In genomic region chr11:6405591-6406081, GRCm38 (mm10) we compare ENCODE assay signal across 8 mouse cellular contexts. TPM values are rescaled to one million over a fixed set of nuclear protein-coding genes. Genes with fewer than 3 reads are reported as not detected.
DNase-seq lines count a peak whose midpoint lies in the region; ATAC-seq and TF ChIP-seq lines count a peak whose summit lies in the region.

No protein-coding gene starts in this region.

- peaks cover 4% of the 10 kb centered on the region; the same call in 1 of the 2 replicates for H3K4me1 ChIP-seq in forebrain, embryonic 15.5 days
- peaks cover 5% of the 10 kb centered on the region; the same call in 1 of the 2 replicates for H3K4me1 ChIP-seq in hindbrain, postnatal 0 days (ENCODE audit: insufficient read depth, low read length)
- 0 out of 2 replicates have a peak, but pooled peaks cover 7% of the 10 kb centered on the region for H3K4me1 ChIP-seq in midbrain, embryonic 13.5 days (replicated peaks)

- H3K4me3 ChIP-seq in forebrain, embryonic 15.5 days, result no peak overlapping the region
- no peak overlapping the region for H3K4me3 ChIP-seq in hindbrain, postnatal 0 days (ENCODE audit: low read length)
- H3K4me3 ChIP-seq in midbrain, embryonic 13.5 days (replicated peaks), result no peak overlapping the region

- H3K36me3 ChIP-seq in forebrain, embryonic 15.5 days, result peaks cover 60% of the 10 kb centered on the region
- peaks cover 48% of the 10 kb centered on the region; the same call in 1 of the 2 replicates for H3K36me3 ChIP-seq in hindbrain, postnatal 0 days (ENCODE audit: insufficient read depth, low read length)
- H3K36me3 ChIP-seq in midbrain, embryonic 13.5 days, result peaks cover 63% of the 10 kb centered on the region

- 84% methylated on average over 4 of the region's 4 CpGs for WGBS in forebrain, embryonic 15.5 days
- WGBS in hindbrain, postnatal 0 days, result 68% methylated on average over 4 of the region's 4 CpGs
- 93% methylated on average over 4 of the region's 4 CpGs for WGBS in midbrain, embryonic 13.5 days

- H3K27ac ChIP-seq in forebrain, embryonic 15.5 days (replicated peaks), result peak overlapping the region; percentile 56
- H3K27ac ChIP-seq in hindbrain, postnatal 0 days, result peak overlapping the region; percentile 74
- H3K27ac ChIP-seq in midbrain, embryonic 13.5 days, result peak overlapping the region; percentile 44

- peak; percentile 67 for DNase-seq in kidney, adult 18-20 months
- no peak for DNase-seq in kidney, adult 11 months
- DNase-seq in adrenal gland, postnatal 14 days, result peak; percentile 72
- DNase-seq in hindbrain, postnatal 0 days (ENCODE audit: low spot score), result no peak
- no peak for DNase-seq in left cerebral cortex, postnatal 14 days (ENCODE audit: low spot score in 2 of 2)
- no peak for DNase-seq in adipocyte (ENCODE audit: low spot score)

- H3K9ac ChIP-seq in forebrain, embryonic 15.5 days (replicated peaks), result no peak overlapping the region
- H3K9ac ChIP-seq in hindbrain, postnatal 0 days (replicated peaks; ENCODE audit: low read length), result 0 out of 2 replicates have a peak overlapping the region, but pooled peaks have one; percentile 24
- H3K9ac ChIP-seq in midbrain, embryonic 13.5 days (replicated peaks), result no peak overlapping the region

- intact Hi-C loops in left cerebral cortex, postnatal 14 days (cut with DNase I), result no loop called here

- H3K27me3 ChIP-seq in forebrain, embryonic 15.5 days, result no peaks in the 10 kb centered on the region
- no peaks in the 10 kb centered on the region for H3K27me3 ChIP-seq in hindbrain, postnatal 0 days (ENCODE audit: insufficient read depth, low read length)
- H3K27me3 ChIP-seq in midbrain, embryonic 13.5 days, result no peaks in the 10 kb centered on the region

- no peaks in the 10 kb centered on the region for H3K9me3 ChIP-seq in forebrain, embryonic 15.5 days
- H3K9me3 ChIP-seq in hindbrain, postnatal 0 days (ENCODE audit: low read length), result no peaks in the 10 kb centered on the region
- no peaks in the 10 kb centered on the region for H3K9me3 ChIP-seq in midbrain, embryonic 13.5 days

- TF ChIP-seq CTCF in hindbrain, postnatal 0 days (IDR thresholded peaks at IDR 0.05; ENCODE audit: low read depth), result no peak

- no peak for ATAC-seq in forebrain, embryonic 15.5 days (replicated peaks)
- ATAC-seq in hindbrain, postnatal 0 days, result 0 out of 2 replicates have a peak, but pooled peaks have one; percentile 11
- ATAC-seq in midbrain, embryonic 13.5 days, result no peak

- no peak overlapping the region for H3K4me2 ChIP-seq in forebrain, embryonic 15.5 days (replicated peaks)
- H3K4me2 ChIP-seq in hindbrain, postnatal 0 days (ENCODE audit: low read depth, low read length), result no peak overlapping the region
- H3K4me2 ChIP-seq in midbrain, embryonic 13.5 days (replicated peaks), result no peak overlapping the region

RNA-seq across cellular contexts. Expression of gene Ppia, which starts 9.6 kb away (rescaled TPM):
- 1,829 and 1,894 TPM in 2 replicates for total RNA-seq in adrenal gland, postnatal 14 days (2021)
- polyA plus RNA-seq in forebrain, embryonic 15.5 days (2015; fragmentation: Nextera tagmentation; extraction: Ambion mirVana), result 3,682 and 3,685 TPM in 2 replicates
- total RNA-seq in hindbrain, postnatal 0 days (2014; rRNA removed), result 2,267 and 2,460 TPM in 2 replicates
- 5,475 and 5,597 TPM in 2 replicates for polyA plus RNA-seq in hindbrain, postnatal 0 days (2015; fragmentation: Nextera tagmentation; extraction: Ambion mirVana)
- 3,782 and 3,914 TPM in 2 replicates for polyA plus RNA-seq in midbrain, embryonic 13.5 days (2015; fragmentation: Nextera tagmentation; extraction: Ambion mirVana)
- total RNA-seq in left cerebral cortex, postnatal 14 days (2021), result 1,000 to 10,000 TPM; 2,019 to 2,143 TPM

RNA-seq across cellular contexts. Expression of gene Zmiz2, which starts 16.8 kb away (rescaled TPM):
- 44.7 and 51.3 TPM in 2 replicates for total RNA-seq in adrenal gland, postnatal 14 days (2021)
- polyA plus RNA-seq in forebrain, embryonic 15.5 days (2015; fragmentation: Nextera tagmentation; extraction: Ambion mirVana), result 38.7 and 38.8 TPM in 2 replicates
- 136 and 149 TPM in 2 replicates for total RNA-seq in hindbrain, postnatal 0 days (2014; rRNA removed)
- polyA plus RNA-seq in hindbrain, postnatal 0 days (2015; fragmentation: Nextera tagmentation; extraction: Ambion mirVana), result 27.0 and 29.0 TPM in 2 replicates
- 32.9 and 33.6 TPM in 2 replicates for polyA plus RNA-seq in midbrain, embryonic 13.5 days (2015; fragmentation: Nextera tagmentation; extraction: Ambion mirVana)
- 100 to 1,000 TPM; 202 to 213 TPM for total RNA-seq in left cerebral cortex, postnatal 14 days (2021)

RNA-seq across cellular contexts. Expression of gene H2afv, which starts 38.6 kb away (rescaled TPM):
- total RNA-seq in adrenal gland, postnatal 14 days (2021), result 84.2 and 99.3 TPM in 2 replicates
- 576 and 626 TPM in 2 replicates for polyA plus RNA-seq in forebrain, embryonic 15.5 days (2015; fragmentation: Nextera tagmentation; extraction: Ambion mirVana)
- 75.5 and 95.0 TPM in 2 replicates for total RNA-seq in hindbrain, postnatal 0 days (2014; rRNA removed)
- polyA plus RNA-seq in hindbrain, postnatal 0 days (2015; fragmentation: Nextera tagmentation; extraction: Ambion mirVana), result 251 and 254 TPM in 2 replicates
- 605 and 617 TPM in 2 replicates for polyA plus RNA-seq in midbrain, embryonic 13.5 days (2015; fragmentation: Nextera tagmentation; extraction: Ambion mirVana)
- total RNA-seq in left cerebral cortex, postnatal 14 days (2021), result 10 to 100 TPM; 29.5 to 34.4 TPM

Comparison
In these comparisons a context has a peak if more than half of its experiments do, and no peak if none do; other contexts are left out.
1. DNase-seq: peak in kidney, adult 18-20 months (single experiment) and adrenal gland, postnatal 14 days (single experiment); none in kidney, adult 11 months (single experiment), hindbrain, postnatal 0 days (single experiment), left cerebral cortex, postnatal 14 days (0 of 2) and adipocyte (single experiment).
2. Peak in every context shown above with its lines, with median percentiles within 50 percentile points of each other: H3K27ac ChIP-seq.